Mouse (Mus musculus): Measurements from ENCODE around the gene Rcor2. TPM values are rescaled to one million over a fixed set of nuclear protein-coding genes. Genes with fewer than 3 reads are reported as not detected.

Rcor2 gene
- total RNA-seq, 1 experiment: 161 TPM

DNA sequence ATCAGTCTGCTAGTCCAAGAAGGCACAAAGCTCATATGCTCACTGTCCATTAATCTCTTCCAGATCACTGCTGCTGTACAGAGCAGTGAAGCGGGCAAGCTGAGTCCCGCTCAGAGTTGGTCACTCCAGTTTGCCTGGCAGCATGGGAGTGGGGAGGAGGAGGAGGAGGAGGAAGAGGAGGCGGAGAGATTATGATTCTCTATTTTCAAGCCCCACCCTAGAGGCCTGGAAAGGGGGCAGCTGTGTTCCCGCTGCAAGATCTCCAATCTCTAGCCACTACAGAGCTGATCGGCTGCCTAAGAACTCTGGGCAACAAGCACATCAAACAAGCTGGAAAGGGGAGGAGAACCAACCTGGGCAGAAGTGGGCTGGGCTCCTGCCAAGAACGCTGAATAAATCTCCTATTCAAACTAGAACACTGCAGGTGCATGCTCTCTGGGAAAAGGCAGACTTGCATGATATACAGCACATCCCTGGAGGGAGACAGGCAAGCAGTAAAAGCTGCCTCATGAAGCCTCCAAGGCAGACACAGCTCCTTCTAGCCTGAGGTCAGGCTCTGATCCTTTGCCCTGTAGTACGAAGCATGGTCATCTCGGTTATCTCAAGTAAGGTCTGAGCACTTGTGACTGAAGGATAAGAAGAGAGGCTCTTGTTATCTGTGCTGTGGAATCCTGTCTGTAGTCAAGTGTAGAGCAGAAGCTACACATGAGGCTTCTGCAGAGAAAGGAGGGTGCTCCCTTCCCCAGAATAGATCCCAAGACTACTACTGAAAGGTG lies 41.1 kb downstream of the Rcor2 start:
- in situ Hi-C loops (cut with MboI; ENCODE audit: low sequenced_read_pairs in 2 of 2, unreplicated experiment in 2 of 2): no loop called here

GRCm38 (mm10) chr19:7309738-7310330 lies 42.7 kb downstream of the Rcor2 start:
- no peak for TF ChIP-seq ZNF384 (IDR thresholded peaks at IDR 0.05; ENCODE audit: low read depth, low read length)
- TF ChIP-seq MAFK (IDR thresholded peaks at IDR 0.05; ENCODE audit: insufficient read depth, low read depth, low read length): no peak
- no peak for TF ChIP-seq ZC3H11A (IDR thresholded peaks at IDR 0.05; ENCODE audit: borderline replicate concordance, low read depth, low read length)
- TF ChIP-seq CHD2 (IDR thresholded peaks at IDR 0.05; ENCODE audit: low read depth, low read length): no peak
- TF ChIP-seq HCFC1 (IDR thresholded peaks at IDR 0.05; ENCODE audit: borderline replicate concordance, insufficient read depth, low read length): no peak
- H3K4me1 ChIP-seq (ENCODE audit: control insufficient read depth in 2 of 2, insufficient read depth in 2 of 2, low read length in 2 of 2, poor library complexity in 1 of 2): peaks cover 4 to 46% of the 10 kb centered on the region in 2 experiments; a peak in 3 of 4 replicates
- in situ Hi-C loops (cut with MboI; ENCODE audit: low sequenced_read_pairs in 2 of 2, unreplicated experiment in 2 of 2): no loop called here

More for the DNA sequence above, 41.1 kb downstream of the Rcor2 start:
- TF ChIP-seq CHD2 (IDR thresholded peaks at IDR 0.05; ENCODE audit: low read depth, low read length) (no peak), ZNF384 (IDR thresholded peaks at IDR 0.05; ENCODE audit: low read depth, low read length) (no peak), MAFK (IDR thresholded peaks at IDR 0.05; ENCODE audit: insufficient read depth, low read depth, low read length) (no peak), HCFC1 (IDR thresholded peaks at IDR 0.05; ENCODE audit: borderline replicate concordance, insufficient read depth, low read length) (no peak), ZC3H11A (IDR thresholded peaks at IDR 0.05; ENCODE audit: borderline replicate concordance, low read depth, low read length) (no peak)
- H3K4me3 ChIP-seq (ENCODE audit: insufficient read depth in 1 of 2, low read depth in 1 of 2, low read length in 2 of 2, poor library complexity in 1 of 2, severe bottlenecking in 1 of 2): no peak overlapping the region
- no peak for DNase-seq (ENCODE audit: low read depth, low spot score)
- H3K9me3 ChIP-seq (ENCODE audit: control insufficient read depth, insufficient read depth, low read depth, low read length): no peaks in the 10 kb centered on the region
- no peaks in the 10 kb centered on the region; the same call in 1 of the 2 replicates for H3K36me3 ChIP-seq (ENCODE audit: control insufficient read depth, insufficient read depth, low read length, poor library complexity, severe bottlenecking)
- peaks cover 4 to 42% of the 10 kb centered on the region in 2 experiments; a peak in 3 of 4 replicates for H3K4me1 ChIP-seq (ENCODE audit: control insufficient read depth in 2 of 2, insufficient read depth in 2 of 2, low read length in 2 of 2, poor library complexity in 1 of 2)
- H3K27ac ChIP-seq (ENCODE audit: insufficient read depth, low read depth, low read length, poor library complexity, severe bottlenecking): 0 out of 2 replicates have a peak overlapping the region, but pooled peaks have one; percentile 15
- no peak overlapping the region for H3K9ac ChIP-seq (ENCODE audit: insufficient read depth, low read depth, low read length, poor library complexity, severe bottlenecking)

DNA sequence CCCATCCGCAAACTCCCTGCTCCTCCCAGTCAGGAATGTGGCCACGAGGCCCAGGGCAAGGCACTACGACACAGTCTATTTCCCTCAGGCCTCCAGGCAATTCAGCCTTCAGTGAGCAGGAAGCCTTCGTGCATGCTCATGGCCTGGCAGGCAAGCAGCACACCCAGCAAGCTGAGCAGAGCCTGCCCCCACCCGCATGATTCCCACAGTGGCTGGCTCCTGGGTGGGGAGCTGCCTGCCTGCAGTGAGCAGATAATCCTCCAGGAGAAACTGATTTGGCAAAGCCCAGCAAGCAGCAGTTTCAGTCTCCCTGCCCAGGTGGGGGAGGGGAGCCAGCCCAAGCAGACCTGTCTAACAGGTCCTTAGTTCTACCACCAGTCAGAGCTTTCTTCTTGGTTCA lies 43.6 kb downstream of the Rcor2 start:
- TF ChIP-seq MAFK (IDR thresholded peaks at IDR 0.05; ENCODE audit: insufficient read depth, low read depth, low read length) (no peak), ZNF384 (IDR thresholded peaks at IDR 0.05; ENCODE audit: low read depth, low read length) (no peak), ZC3H11A (IDR thresholded peaks at IDR 0.05; ENCODE audit: borderline replicate concordance, low read depth, low read length) (no peak), CHD2 (IDR thresholded peaks at IDR 0.05; ENCODE audit: low read depth, low read length) (no peak), HCFC1 (IDR thresholded peaks at IDR 0.05; ENCODE audit: borderline replicate concordance, insufficient read depth, low read length) (no peak)
- peak overlapping the region; percentile 11 for H3K9ac ChIP-seq (ENCODE audit: insufficient read depth, low read depth, low read length, poor library complexity, severe bottlenecking)
- no peaks in the 10 kb centered on the region; the same call in 1 of the 2 replicates for H3K36me3 ChIP-seq (ENCODE audit: control insufficient read depth, insufficient read depth, low read length, poor library complexity, severe bottlenecking)
- in situ Hi-C loops (cut with MboI; ENCODE audit: low sequenced_read_pairs in 2 of 2, unreplicated experiment in 2 of 2): no loop called here
- H3K9me3 ChIP-seq (ENCODE audit: control insufficient read depth, insufficient read depth, low read depth, low read length): no peaks in the 10 kb centered on the region
- peak overlapping the region; percentile 68 for H3K27ac ChIP-seq (ENCODE audit: insufficient read depth, low read depth, low read length, poor library complexity, severe bottlenecking)
- peak; percentile 41 for DNase-seq (ENCODE audit: low read depth, low spot score)
- H3K4me3 ChIP-seq (ENCODE audit: insufficient read depth in 1 of 2, low read depth in 1 of 2, low read length in 2 of 2, poor library complexity in 1 of 2, severe bottlenecking in 1 of 2): no peak overlapping the region
- peaks cover 4 to 43% of the 10 kb centered on the region in 2 experiments; a peak in 3 of 4 replicates for H3K4me1 ChIP-seq (ENCODE audit: control insufficient read depth in 2 of 2, insufficient read depth in 2 of 2, low read length in 2 of 2, poor library complexity in 1 of 2)

More at GRCm38 (mm10) chr19:7309738-7310330, 42.7 kb downstream of the Rcor2 start:
- H3K27ac ChIP-seq (ENCODE audit: insufficient read depth, low read depth, low read length, poor library complexity, severe bottlenecking): no peak overlapping the region; the same call in 1 of the 2 replicates
- no peaks in the 10 kb centered on the region; the same call in 1 of the 2 replicates for H3K36me3 ChIP-seq (ENCODE audit: control insufficient read depth, insufficient read depth, low read length, poor library complexity, severe bottlenecking)
- H3K9ac ChIP-seq (ENCODE audit: insufficient read depth, low read depth, low read length, poor library complexity, severe bottlenecking): no peak overlapping the region
- no peak for DNase-seq (ENCODE audit: low read depth, low spot score)
- no peaks in the 10 kb centered on the region for H3K9me3 ChIP-seq (ENCODE audit: control insufficient read depth, insufficient read depth, low read depth, low read length)
- H3K4me3 ChIP-seq (ENCODE audit: insufficient read depth in 1 of 2, low read depth in 1 of 2, low read length in 2 of 2, poor library complexity in 1 of 2, severe bottlenecking in 1 of 2): no peak overlapping the region

DNA sequence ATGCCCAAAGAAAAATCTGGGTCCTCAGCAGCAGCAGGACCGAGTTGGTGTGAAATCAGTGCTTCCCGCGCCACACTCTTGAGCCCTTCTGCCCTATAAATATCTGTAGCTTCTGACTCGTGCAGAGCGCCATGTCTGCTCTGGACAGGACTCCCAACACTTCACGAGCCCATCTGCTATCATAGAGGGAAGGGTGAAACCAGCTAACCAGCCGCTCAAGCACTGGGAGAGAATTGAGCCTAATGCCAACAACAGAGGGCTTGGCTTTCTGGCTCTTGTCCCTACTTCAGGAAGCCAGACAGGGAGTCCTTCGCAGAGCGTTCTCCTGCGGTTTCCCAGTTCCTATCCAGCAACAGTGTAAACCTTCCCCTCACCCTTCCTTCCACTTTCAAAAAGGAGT lies 44.2 kb downstream of the Rcor2 start:
- in situ Hi-C loops (cut with MboI; ENCODE audit: low sequenced_read_pairs in 2 of 2, unreplicated experiment in 2 of 2): no loop called here
- no peak for DNase-seq (ENCODE audit: low read depth, low spot score)
- TF ChIP-seq CHD2 (IDR thresholded peaks at IDR 0.05; ENCODE audit: low read depth, low read length) (no peak), HCFC1 (IDR thresholded peaks at IDR 0.05; ENCODE audit: borderline replicate concordance, insufficient read depth, low read length) (no peak), MAFK (IDR thresholded peaks at IDR 0.05; ENCODE audit: insufficient read depth, low read depth, low read length) (no peak), ZC3H11A (IDR thresholded peaks at IDR 0.05; ENCODE audit: borderline replicate concordance, low read depth, low read length) (no peak), ZNF384 (IDR thresholded peaks at IDR 0.05; ENCODE audit: low read depth, low read length) (no peak)
- Histone ChIP-seq H3K9me3 (ENCODE audit: control insufficient read depth, insufficient read depth, low read depth, low read length) (no peaks in the 10 kb centered on the region), H3K4me1 (ENCODE audit: control insufficient read depth in 2 of 2, insufficient read depth in 2 of 2, low read length in 2 of 2, poor library complexity in 1 of 2) (peaks cover 4 to 40% of the 10 kb centered on the region in 2 experiments; a peak in 3 of 4 replicates), H3K36me3 (ENCODE audit: control insufficient read depth, insufficient read depth, low read length, poor library complexity, severe bottlenecking) (no peaks in the 10 kb centered on the region; the same call in 1 of the 2 replicates), H3K4me3 (ENCODE audit: insufficient read depth in 1 of 2, low read depth in 1 of 2, low read length in 2 of 2, poor library complexity in 1 of 2, severe bottlenecking in 1 of 2) (peak overlapping the region in 1 of 2 experiments; percentile 17; a peak in 1 of 4 replicates), H3K9ac (ENCODE audit: insufficient read depth, low read depth, low read length, poor library complexity, severe bottlenecking) (0 out of 2 replicates have a peak overlapping the region, but pooled peaks have one; percentile 4), H3K27ac (ENCODE audit: insufficient read depth, low read depth, low read length, poor library complexity, severe bottlenecking) (peak overlapping the region; percentile 33)

Data from ES-E14 (cell line).